Mouse (Mus musculus) stomach, postnatal 0 days (tissue): ENCODE measurements around the gene Samd3. TPM values are rescaled to one million over a fixed set of nuclear protein-coding genes. Genes with fewer than 3 reads are reported as not detected.

ENCODE experiments used
- ATAC-seq: fragments of 200-750 bp; cut with Nextera tagmentation; 2 replicates; pipeline ENCODE4 v1.8.0; 2017; ENCODE audit not compliant: low FRiP score, low TSS enrichment
- DNase-seq: peaks from one replicate; pipeline ENCODE4 v3.0.0-alpha.2; 2016; ENCODE audit warnings: low spot score
- H3K27ac ChIP-seq: fragments of 300-500 bp; sonication (generic); replicated peaks from 2 replicates; pipeline ENCODE4 v1.5.1; 2014; ENCODE audit warnings: mild to moderate bottlenecking, control low read depth
- H3K27me3 ChIP-seq: fragments of 300-500 bp; sonication (generic); 2 replicates; pipeline ENCODE4 v1.6.1; 2014; ENCODE audit warnings: low read length; ENCODE audit not compliant: control insufficient read depth, insufficient read depth
- H3K36me3 ChIP-seq: fragments of 300-500 bp; sonication (generic); 2 replicates; pipeline ENCODE4 v1.6.1; 2014; ENCODE audit warnings: low read length, mixed read lengths; ENCODE audit not compliant: control insufficient read depth, insufficient read depth
- H3K4me1 ChIP-seq: fragments of 300-500 bp; sonication (generic); replicated peaks from 2 replicates; pipeline ENCODE4 v1.6.1; 2014; ENCODE audit warnings: antibody characterized with exemption; ENCODE audit not compliant: control insufficient read depth, insufficient read depth
- H3K4me2 ChIP-seq: fragments of 300-500 bp; sonication (generic); replicated peaks from 2 replicates; pipeline ENCODE4 v1.6.1; 2014; ENCODE audit warnings: low read depth, mild to moderate bottlenecking, control low read depth, moderate library complexity
- H3K4me3 ChIP-seq: fragments of 300-500 bp; sonication (generic); 2 replicates; pipeline ENCODE4 v1.5.1; 2014; ENCODE audit warnings: low read depth, low read length, control low read depth
- H3K9ac ChIP-seq: fragments of 300-500 bp; sonication (generic); 2 replicates; pipeline ENCODE4 v1.6.1; 2014; ENCODE audit warnings: mild to moderate bottlenecking, low read length, control low read depth, mixed read lengths
- H3K9me3 ChIP-seq: fragments of 300-500 bp; sonication (generic); 2 replicates; pipeline ENCODE4 v1.6.1; 2016; ENCODE audit warnings: low read length; ENCODE audit not compliant: control insufficient read depth
- CTCF ChIP-seq: IDR thresholded peaks from 2 replicates; pipeline ENCODE4 v1.5.1; 2016; ENCODE audit warnings: antibody characterized with exemption, low read depth, mild to moderate bottlenecking, moderate library complexity
- EP300 ChIP-seq: optimal IDR thresholded peaks from 2 replicates; pipeline ENCODE3; 2016; ENCODE audit warnings: antibody characterized with exemption
- WGBS: fragments of 180-500 bp; shearing (Covaris S2); extraction: QIAGEN DNeasy Blood & Tissue Kit; methylation state at CpG from one replicate; pipeline ENCODE4 v1.1.7; 2014; 5-methylcytosine and 5-hydroxymethylcytosine counted together
- polyA plus RNA-seq: library from polyadenylated mRNA; unstranded; fragments of >200 nt; fragmentation: Nextera tagmentation; extraction: Ambion mirVana; gene quantifications from 2 replicates; pipeline ENCODE4 v1.2.1, GENCODE M21; 2015

The Samd3 gene
- polyA plus RNA-seq, 1 experiment from 2014 or later: not detected

DNA sequence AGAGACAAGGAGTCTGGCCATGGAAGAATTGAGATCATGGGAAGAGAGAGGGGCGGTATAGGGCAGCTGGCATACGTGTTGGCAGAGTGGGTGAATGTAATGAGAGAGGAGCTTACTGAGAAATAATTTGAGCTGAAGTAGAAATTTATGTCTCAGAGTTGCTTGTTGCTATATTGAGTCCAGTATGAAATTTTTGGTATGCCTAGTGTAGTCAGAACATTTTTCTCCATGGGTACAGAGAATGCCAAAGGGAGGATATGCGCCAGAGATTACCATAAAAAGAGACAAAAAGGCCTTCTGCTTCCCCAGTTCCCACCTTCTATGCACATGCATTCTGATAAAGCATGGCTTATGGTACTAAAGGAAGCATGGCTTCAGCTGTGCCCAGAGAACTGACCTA, 13.7 kb downstream of the Samd3 start:
- TF ChIP-seq CTCF (no peak), EP300 (no peak)
- H3K27me3 ChIP-seq: no peaks in the 10 kb centered on the region
- no peak overlapping the region for H3K9ac ChIP-seq
- no peak for ATAC-seq
- no peak overlapping the region for H3K4me3 ChIP-seq
- no peaks in the 10 kb centered on the region for H3K36me3 ChIP-seq
- H3K4me1 ChIP-seq: no peaks in the 10 kb centered on the region
- DNase-seq: no peak
- H3K4me2 ChIP-seq: no peak overlapping the region
- H3K27ac ChIP-seq: no peak overlapping the region
- 76% methylated on average over 3 of the region's 3 CpGs for WGBS
- no peaks in the 10 kb centered on the region for H3K9me3 ChIP-seq

DNA sequence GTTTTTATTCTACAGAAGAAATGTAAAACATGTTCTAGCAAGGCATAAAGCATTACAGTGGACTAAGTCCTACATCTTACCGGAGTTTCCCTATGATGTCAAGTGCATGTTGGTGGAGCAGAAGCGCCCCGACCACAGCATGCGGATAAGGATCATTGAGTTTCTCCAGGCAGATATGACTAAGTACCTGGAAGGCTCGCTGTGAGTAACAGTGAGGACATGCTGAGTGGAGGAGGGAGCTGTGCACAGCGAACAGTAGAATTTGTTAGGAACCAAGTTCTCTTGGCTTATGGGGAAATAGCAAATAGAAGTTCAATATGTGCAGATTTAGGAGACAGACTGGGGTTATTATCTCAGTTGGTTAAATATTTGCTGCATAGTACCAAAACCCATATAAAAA, 15.0 kb downstream of the Samd3 start:
- Histone ChIP-seq H3K36me3 (no peaks in the 10 kb centered on the region), H3K4me2 (no peak overlapping the region), H3K4me1 (no peaks in the 10 kb centered on the region), H3K9ac (no peak overlapping the region), H3K27ac (no peak overlapping the region), H3K27me3 (no peaks in the 10 kb centered on the region), H3K4me3 (no peak overlapping the region), H3K9me3 (no peaks in the 10 kb centered on the region)
- TF ChIP-seq CTCF (no peak), EP300 (no peak)
- DNase-seq (no peak), ATAC-seq (no peak)
- WGBS: 81% methylated on average over 6 of the region's 6 CpGs

DNA sequence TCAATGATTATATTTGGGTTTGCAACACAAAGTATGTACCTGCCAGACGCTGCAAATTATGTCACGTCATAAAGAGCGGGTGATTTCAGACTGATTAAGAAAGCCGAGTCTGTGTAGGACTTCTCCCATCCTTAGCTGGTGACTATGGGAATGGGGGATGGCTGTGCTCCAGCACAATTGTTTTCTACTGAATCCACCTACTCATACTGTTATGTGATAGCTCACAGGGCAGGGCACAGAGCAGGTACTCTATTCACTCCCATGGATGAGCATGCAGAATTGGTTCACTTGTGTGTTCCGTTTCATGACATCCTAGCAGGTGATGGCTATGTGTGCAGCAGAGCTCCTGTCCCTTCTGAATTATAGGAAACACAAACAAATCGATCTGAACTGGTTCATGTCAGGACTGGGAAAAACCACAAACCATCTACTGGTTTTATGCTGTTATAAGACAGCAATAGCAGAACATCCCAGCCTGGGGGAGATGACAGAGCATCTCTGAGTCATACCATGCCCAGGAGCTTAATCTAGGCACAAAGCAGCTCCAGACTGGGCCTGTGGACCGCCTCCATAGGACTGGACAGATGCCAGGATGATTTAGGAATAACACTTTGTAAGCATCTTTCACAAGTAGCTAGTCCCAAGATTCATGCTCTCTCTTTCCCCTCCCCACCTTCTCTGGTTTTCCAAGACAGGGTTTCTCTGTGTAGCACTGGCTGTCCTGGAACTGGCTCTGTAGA, 20.1 kb downstream of the Samd3 start:
- Histone ChIP-seq H3K9me3 (no peaks in the 10 kb centered on the region), H3K9ac (no peak overlapping the region), H3K4me2 (no peak overlapping the region), H3K27ac (no peak overlapping the region), H3K4me3 (no peak overlapping the region), H3K4me1 (no peaks in the 10 kb centered on the region), H3K36me3 (no peaks in the 10 kb centered on the region), H3K27me3 (no peaks in the 10 kb centered on the region)
- ATAC-seq: no peak
- 71% methylated on average over 7 of the region's 7 CpGs for WGBS
- no peak for DNase-seq
- no peak for TF ChIP-seq EP300
- TF ChIP-seq CTCF: no peak

DNA sequence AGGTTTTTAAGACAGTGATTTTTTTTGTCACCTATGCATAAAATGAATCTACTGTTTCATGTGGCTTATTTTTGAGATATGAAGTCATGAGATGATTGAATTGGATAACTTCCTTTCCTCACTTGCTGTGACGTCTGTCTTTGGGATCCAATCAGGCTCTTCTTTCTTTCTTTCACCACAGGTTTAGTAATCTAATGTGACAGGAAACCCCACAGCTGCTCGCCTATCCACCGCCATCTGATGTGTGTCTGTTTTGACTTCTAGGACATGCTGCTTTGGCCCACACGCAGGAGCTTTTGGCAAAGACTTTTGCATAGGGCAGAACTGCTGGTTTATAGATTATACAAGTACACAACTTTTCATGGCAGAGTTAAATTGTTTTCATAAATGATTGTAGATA, 30.4 kb downstream of the Samd3 start:
- no peak overlapping the region for H3K9ac ChIP-seq
- no peaks in the 10 kb centered on the region for H3K4me1 ChIP-seq
- no peak overlapping the region for H3K27ac ChIP-seq
- no peak overlapping the region for H3K4me3 ChIP-seq
- no peaks in the 10 kb centered on the region for H3K9me3 ChIP-seq
- no peaks in the 10 kb centered on the region for H3K27me3 ChIP-seq
- 45% methylated on average over 4 of the region's 4 CpGs for WGBS
- H3K36me3 ChIP-seq: no peaks in the 10 kb centered on the region
- DNase-seq (no peak), ATAC-seq (no peak)
- TF ChIP-seq CTCF (no peak), EP300 (no peak)
- no peak overlapping the region for H3K4me2 ChIP-seq

DNA sequence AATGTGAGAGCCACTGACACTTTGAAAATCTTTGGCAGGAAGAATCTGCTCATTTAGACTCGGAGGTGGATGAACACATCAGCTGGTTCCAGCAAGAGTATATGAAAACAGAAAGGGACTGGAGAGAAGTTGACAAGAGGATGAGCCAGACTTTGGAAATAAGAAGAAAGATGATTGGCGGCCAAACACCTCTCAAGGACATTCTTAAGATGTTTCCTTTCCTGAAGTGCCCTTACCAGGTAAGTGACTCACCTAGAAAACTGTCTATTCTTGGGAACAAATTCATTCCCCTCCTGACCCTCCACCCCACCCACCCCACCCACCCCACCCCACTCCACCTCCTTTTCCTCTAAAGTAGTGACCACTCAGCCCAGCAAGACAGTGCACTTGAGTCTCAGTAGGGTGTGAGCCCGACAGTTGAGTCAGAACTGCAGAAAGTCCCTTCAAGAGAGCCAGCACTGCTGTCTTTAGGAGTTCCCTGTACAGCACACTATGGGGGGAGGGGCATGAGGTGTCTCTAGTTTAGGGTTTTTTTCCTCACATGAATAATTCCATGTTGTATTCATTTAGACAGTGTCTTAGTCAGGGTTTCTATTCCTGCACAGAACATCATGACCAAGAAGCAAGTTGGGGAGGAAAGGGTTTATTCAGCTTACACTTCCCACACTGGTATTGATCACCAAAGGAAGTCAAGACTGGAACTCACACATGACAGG, 34.4 kb downstream of the Samd3 start:
- no peaks in the 10 kb centered on the region for H3K4me1 ChIP-seq
- no peak overlapping the region for H3K9ac ChIP-seq
- H3K4me3 ChIP-seq: no peak overlapping the region
- no peak overlapping the region for H3K4me2 ChIP-seq
- no peak overlapping the region for H3K27ac ChIP-seq
- no peak for TF ChIP-seq EP300
- no peak for TF ChIP-seq CTCF
- DNase-seq (no peak), ATAC-seq (no peak)
- H3K9me3 ChIP-seq: no peaks in the 10 kb centered on the region
- no peaks in the 10 kb centered on the region for H3K27me3 ChIP-seq
- WGBS: 82% methylated on average over 3 of the region's 3 CpGs
- H3K36me3 ChIP-seq: no peaks in the 10 kb centered on the region

DNA sequence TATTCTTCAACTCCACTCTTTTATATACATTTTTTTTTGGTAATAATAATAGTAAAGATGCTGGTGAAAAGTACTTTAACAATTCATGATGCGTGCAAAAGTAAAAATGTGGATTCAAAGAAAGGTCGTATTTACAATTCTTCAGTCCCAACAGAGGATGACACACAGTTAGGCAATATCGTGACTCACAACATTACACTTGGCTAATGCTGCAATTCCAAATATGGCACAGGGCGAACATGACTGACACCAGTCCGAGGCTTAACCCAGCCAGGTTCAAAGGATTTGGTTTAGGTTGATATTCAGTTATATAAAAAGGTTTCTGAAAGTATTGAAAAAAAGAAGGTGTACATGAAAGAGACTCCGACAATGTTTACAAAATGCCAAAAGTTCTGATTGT, 45.9 kb downstream of the Samd3 start:
- ATAC-seq: no peak
- Histone ChIP-seq H3K4me2 (no peak overlapping the region), H3K4me1 (no peaks in the 10 kb centered on the region), H3K36me3 (peaks cover 4% of the 10 kb centered on the region), H3K9me3 (no peaks in the 10 kb centered on the region), H3K4me3 (no peak overlapping the region), H3K27ac (no peak overlapping the region), H3K27me3 (no peaks in the 10 kb centered on the region), H3K9ac (no peak overlapping the region)
- no peak for DNase-seq
- 95% methylated on average over 6 of the region's 6 CpGs for WGBS
- no peak for TF ChIP-seq EP300
- TF ChIP-seq CTCF: no peak
